Mouse (Mus musculus) gastrocnemius, postnatal 10 days (tissue): ENCODE measurements around the gene Tulp3. TPM values are rescaled to one million over a fixed set of nuclear protein-coding genes. Genes with fewer than 3 reads are reported as not detected.
A peak's percentile ranks its signal among the peaks of the same experiment; 100 is the strongest.

Experiments
- DNase-seq: peaks from one replicate; pipeline ENCODE4 v3.0.0; 2021; ENCODE audit warnings: mixed read lengths
- total RNA-seq, 2 experiments: library from RNA; stranded (reverse); gene quantifications; 2 replicates each; pipeline ENCODE4 v1.2.3; 2021

The Tulp3 gene
- total RNA-seq, 2 experiments from 2014 or later: 10.0 to 13.0 TPM

- DNase-seq: peak; percentile 20
Observed at GRCm38 (mm10) chr6:128296750-128297393, 58.8 kb downstream of the Tulp3 start.

DNA sequence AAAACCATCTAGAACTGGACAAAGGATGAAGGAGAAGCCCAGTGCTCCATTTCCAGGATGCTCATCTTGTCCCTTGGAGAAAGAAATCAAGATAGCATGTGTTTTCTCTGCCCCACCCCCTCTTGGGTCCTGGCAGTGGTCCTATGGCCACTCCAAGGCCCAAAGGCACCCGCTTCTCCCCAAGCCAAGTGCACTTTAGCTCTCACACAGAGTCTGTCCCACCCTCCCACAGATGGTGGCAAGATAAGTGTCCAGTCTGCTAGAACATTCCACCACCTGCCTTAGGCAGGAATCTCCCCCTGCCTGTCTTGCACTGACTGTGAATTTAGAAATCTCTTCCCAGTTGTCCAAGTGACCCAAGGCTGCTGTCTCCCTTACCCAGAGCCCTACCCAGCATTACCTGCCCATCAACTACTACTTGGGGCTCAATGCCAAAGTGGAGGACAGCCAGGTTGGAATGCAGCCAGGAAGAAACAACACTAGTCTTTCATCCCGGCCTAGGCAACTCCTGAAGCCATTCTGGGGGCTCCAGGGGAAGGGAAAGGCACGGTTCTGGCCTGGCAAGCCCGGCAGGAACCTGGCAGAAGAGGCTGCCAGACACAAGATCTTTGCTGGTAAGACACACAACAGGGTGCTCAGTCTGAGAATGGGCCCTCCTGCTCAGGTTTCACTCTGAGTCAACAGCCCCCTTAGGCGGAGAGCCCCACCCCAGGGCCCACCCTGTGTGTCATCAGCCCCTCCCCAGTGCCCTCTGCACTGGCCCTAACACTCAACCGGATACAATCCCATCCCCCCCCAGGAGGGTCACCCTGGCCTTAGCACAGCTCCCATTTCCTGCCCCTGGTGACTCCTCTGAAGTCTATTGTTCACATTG is 59.5 kb downstream of the Tulp3 start:
- DNase-seq: peak; percentile 56

DNA sequence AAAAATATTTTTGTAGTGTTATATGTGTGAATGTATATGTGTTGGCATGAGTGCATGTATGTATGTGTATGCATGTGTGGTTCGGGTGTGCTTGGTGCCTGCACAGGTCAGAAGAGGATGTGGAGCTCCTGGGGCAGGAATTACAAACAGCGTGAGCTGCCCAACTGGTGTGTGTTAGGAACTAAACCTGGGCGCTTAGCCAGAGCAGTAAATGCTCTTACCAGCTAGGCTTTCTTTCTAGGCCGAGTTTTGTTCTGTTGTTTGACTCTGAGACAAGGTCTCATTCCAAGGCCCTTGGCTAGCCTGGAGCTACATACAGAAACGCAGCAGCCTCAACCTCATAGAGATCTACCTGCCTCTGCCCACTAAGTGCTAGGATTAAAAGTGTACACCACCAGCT is 64.4 kb downstream of the Tulp3 start:
- no peak for DNase-seq

DNA sequence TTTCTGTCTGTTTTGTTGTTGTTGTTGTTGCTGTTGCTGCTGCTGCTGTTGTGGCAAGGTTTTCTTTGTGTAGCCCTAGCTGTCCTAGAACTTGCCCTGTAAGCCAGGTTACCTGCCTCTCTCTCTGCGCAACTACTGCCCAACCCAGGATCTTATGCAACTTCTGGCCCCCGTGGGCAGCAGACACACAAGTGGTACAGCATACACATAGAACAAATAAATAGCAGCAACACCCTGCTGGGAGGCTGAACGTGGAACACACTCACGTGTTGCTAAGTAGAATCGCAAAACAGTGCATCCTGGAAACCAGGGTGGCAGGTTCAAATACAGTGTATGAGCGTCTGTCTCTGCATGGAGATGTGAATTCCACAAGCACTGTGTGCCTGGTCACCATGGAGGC is 67.0 kb downstream of the Tulp3 start:
- DNase-seq: no peak

DNA sequence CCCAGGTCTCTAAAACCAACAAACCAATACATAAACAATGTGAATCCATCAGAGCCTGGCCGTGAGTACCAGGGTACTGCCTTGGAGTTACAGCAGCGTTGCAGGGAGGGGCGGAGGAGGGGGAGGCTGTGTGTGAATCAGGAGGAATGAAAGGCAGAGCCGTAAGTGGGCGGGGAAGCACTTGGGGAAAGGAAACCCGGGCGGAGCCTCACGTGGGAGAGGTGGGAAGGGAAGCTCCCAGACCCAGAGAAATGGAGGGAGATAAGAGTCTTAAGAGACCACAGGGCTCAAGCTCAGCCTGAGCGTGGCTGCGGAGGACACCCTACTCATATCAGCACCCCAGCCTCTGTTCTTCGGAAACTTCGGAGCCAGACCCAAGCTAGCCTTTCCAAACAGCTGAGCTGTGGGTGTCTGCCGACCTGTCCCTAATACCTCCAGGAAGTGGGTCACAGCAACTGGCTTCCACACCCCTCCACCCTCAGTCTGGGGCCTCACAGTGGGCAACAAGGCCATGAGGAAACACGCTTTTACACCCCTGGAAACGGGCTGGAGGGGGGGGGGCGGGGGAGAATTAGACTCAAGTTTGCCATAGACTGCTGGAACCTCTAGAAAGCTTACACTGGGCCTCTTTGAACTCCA is 69.7 kb downstream of the Tulp3 start:
- DNase-seq: no peak

DNA sequence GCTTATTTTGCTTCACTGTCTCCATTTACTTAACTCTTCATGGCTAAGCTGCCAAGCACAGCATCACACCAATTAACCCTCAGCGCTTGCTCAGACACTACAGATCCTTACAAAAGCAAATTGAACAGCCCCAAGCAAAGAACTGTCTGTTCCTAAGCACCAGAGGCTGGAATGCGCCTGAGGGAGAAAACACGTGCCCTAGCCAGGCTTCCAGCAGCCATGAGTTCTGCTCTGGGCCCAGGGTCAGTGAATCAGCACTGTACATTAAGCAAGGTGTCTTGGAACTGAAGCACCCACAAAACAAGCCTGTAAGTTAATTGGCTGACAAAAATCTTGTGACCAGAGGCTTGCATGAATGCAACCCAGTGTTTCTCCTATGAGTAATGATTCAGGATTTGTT is 73.5 kb downstream of the Tulp3 start:
- DNase-seq: no peak

DNA sequence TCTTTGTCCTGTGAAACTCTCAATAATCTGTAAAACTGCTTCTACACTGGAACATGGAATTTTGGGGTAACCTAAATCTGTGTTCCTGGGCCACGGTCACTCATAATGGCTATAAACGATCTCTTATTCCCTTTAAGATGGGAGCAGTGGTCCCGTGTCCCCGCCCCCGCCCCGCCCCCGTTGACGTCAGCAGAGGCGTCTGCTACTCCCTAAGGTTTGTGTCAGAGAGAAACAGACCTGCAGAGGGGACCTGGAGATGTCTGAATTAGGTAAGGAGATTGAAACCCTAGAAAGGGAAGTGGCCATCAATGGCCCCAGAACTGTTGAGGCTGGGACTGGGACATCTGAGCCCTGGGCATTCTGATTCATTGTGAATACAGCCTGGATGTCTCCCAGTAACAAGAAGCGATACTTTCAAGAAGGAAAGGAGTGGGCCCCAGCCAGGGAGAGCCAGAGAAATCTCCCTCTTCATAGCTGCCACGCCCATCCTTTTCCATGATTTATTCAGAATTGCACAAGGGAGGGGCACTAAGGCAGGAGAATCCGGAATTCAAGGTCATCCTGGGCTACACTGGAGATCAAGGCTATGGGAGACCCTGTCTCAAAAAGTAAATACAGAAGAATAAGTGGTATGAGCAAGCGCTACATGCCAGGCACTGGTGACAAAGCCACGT is 75.0 kb downstream of the Tulp3 start:
- no peak for DNase-seq

GRCm38 (mm10) chr6:128279608-128280007 is 76.0 kb downstream of the Tulp3 start:
- DNase-seq: no peak

DNA sequence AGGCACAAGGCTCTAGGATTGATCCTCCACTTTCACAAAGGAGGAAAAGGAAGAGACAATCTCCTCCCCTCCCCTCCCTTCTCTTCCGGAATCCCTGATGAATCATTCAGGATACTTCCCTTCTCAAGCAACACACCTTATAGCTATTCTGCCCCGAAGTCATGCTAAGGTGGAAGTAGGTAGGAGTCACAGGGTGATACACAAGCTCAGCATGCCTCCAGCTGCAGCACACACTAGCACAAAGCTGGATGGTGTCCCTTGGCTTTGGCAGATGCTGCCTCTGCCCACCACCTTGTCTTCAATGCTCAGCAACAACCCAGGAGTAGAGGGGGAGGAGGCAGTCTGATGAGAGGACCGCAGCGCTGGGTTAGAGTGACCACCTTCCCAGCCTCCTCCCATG is 76.6 kb downstream of the Tulp3 start:
- no peak for DNase-seq

DNA sequence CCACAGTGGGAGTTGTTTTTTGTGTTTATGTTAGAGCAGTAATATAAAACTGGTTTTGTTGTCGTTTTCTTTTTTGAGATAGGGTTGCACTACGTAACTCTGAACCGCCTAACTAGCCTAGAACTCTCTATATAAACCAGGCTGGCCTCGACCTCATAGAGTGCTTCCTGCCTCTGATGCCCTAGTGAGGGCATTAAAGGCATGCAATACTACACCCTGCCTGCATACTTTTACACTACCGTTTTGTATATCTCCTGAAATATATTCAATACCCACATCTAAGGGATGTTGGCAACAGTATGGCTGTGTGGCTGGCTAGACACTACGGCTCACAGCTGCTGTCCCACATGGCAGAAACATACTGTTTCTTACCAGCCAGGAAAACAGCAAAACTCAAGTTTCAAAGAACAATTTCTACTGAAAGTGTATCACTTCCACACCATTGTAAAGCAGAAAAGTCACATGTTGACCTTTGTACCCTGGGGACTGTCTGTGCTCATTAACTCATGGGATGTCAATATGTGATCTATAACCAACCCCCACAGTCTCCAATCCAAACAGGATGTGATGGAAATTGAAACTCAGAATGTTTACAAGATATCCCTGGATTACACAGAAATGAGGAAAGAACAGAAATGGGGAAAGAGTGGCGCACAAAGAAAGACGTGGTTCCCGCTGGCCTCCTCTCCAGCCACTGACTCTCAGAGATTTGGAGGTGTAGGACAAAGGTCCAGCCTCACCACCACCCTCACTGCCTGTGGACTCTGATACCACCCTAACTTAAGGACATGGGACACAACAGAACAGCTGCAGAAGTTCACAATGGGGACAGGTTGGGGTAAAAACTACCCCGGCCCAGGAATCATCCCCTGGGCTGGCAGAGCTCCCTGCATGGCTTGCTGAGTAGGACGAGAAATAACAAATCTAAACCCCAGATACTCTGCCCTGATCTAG is 78.2 kb downstream of the Tulp3 start:
- no peak for DNase-seq

- no peak for DNase-seq
Observed at GRCm38 (mm10) chr6:128276349-128276748, 79.3 kb downstream of the Tulp3 start.

GRCm38 (mm10) chr6:128275506-128276064 is 80.1 kb downstream of the Tulp3 start:
- peak; percentile 75 for DNase-seq

DNA sequence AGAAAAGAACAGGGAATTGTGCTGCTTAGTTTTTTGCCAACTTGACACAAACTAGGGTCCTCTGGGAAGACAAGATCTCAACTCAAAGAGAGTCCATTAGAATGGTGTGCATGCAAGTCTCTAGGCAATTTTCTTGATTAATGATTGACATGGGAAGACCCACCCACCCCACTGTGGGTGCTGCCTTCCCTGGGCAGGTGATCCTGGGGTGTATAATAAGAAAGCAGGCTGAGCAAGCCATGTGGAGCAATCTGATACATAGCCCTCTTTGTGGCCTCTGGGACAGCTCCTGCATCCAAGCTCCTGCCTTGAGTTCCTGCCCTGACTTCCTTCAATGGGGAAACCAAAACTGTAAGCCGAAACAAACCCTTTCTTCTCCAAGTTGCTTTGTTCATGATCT is 82.1 kb downstream of the Tulp3 start:
- DNase-seq: no peak

GRCm38 (mm10) chr6:128272754-128273153 is 82.9 kb downstream of the Tulp3 start:
- no peak for DNase-seq

Other genes with a start within 250 kb of the Tulp3 start
- 100 to 1,000 TPM; 109 to 119 TPM for gene Tspan9, start 212.3 kb downstream of the Tulp3 start, total RNA-seq
- gene Tead4, start 55.0 kb downstream of the Tulp3 start, total RNA-seq: 10 to 100 TPM; 13.2 to 14.5 TPM
- gene Rhno1, start 7.1 kb upstream of the Tulp3 start, total RNA-seq: 10 to 100 TPM; 12.8 to 16.2 TPM
- 10 to 100 TPM in 1 of 2 experiments, 1 to 10 TPM in 1; 8.6 to 10.4 TPM for gene Foxm1, start 7.1 kb upstream of the Tulp3 start, total RNA-seq
- under 1 TPM in 1 of 2 experiments, not detected in 1; 0.36 TPM for gene Tex52, start 19.6 kb upstream of the Tulp3 start, total RNA-seq
- not detected for gene Gm44596, start 19.7 kb upstream of the Tulp3 start, total RNA-seq
- 1 to 10 TPM; 3.3 to 3.4 TPM for gene Nrip2, start 43.4 kb upstream of the Tulp3 start, total RNA-seq
- 10 to 100 TPM; 21.6 to 24.9 TPM for gene Itfg2, start 69.1 kb upstream of the Tulp3 start, total RNA-seq
- gene Fkbp4, start 82.8 kb upstream of the Tulp3 start, total RNA-seq: 10 to 100 TPM; 88.1 to 90.8 TPM
- gene Pzp, start 170.9 kb upstream of the Tulp3 start, total RNA-seq: 1 to 10 TPM in 1 of 2 experiments, under 1 TPM in 1; 0.07 to 1.8 TPM
- gene A2ml1, start 225.8 kb upstream of the Tulp3 start, total RNA-seq: not detected